Comparison of ENCODE assay signal across 19 mouse cellular contexts in the genomic region with DNA sequence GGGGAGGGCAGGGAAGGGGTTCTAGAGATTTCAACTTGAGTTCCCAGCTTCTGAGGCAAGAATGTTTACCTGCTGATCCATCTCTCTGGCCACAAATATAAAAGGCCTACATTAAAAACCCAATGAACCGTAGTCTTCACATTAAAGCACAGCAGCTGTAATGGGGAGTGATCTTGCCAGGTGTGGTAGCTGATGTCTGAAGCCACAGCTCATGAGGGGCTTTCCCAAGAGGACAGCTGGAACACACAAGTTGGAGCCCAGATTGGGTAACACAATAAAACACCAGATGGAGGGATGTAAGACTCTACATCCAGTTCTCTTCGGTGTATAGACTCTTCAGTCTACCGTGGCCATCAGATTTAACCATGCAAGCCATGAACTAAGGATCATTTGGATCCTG. TPM values are rescaled to one million over a fixed set of nuclear protein-coding genes. Genes with fewer than 3 reads are reported as not detected.
"Had no signal": no experiment of that assay in that cellular context is flagged by ENCODE, and none has a peak within 500 bp of the region (broad histone marks: within the 10 kb centered on the region; RNA-seq: fewer than 3 reads in every experiment).

No protein-coding gene starts in this region.

- DNase-seq: retina, postnatal 1 day; right cerebral cortex, adult 18-20 months; right cerebral cortex, postnatal 14 days; right cerebral cortex, postnatal 25 days; right cerebral cortex, postnatal 4 days; spleen, adult 18-20 months; thymus, adult 18-20 months; thymus, adult 2 months; thymus, postnatal 14 days; thymus, postnatal 25 days; thymus, postnatal 36 days; thymus, postnatal 4 days had no signal

- H3K36me3 ChIP-seq: stomach, embryonic 15.5 days had no signal

- H3K9ac ChIP-seq: neural tube, embryonic 13.5 days; neural tube, embryonic 15.5 days; stomach, embryonic 15.5 days had no signal

- H3K4me3 ChIP-seq: neural tube, embryonic 13.5 days; neural tube, embryonic 15.5 days; stomach, embryonic 15.5 days had no signal

- H3K27me3 ChIP-seq: neural tube, embryonic 13.5 days; neural tube, embryonic 15.5 days; stomach, embryonic 15.5 days had no signal

- H3K4me1 ChIP-seq: stomach, embryonic 15.5 days had no signal

- H3K27ac ChIP-seq: neural tube, embryonic 13.5 days; neural tube, embryonic 15.5 days; stomach, embryonic 15.5 days; stomach, postnatal 0 days had no signal

- H3K4me2 ChIP-seq: neural tube, embryonic 13.5 days; neural tube, embryonic 15.5 days; stomach, embryonic 15.5 days had no signal

- H3K9me3 ChIP-seq: neural tube, embryonic 13.5 days; neural tube, embryonic 15.5 days; stomach, embryonic 15.5 days had no signal

RNA-seq across cellular contexts. Expression of gene Klhl41, which starts 14.6 kb away (rescaled TPM):
- total RNA-seq: neutrophil, adult 5-6 weeks had no signal
- polyA plus RNA-seq: small intestine, adult 2 months; spleen, adult 2 months had no signal

RNA-seq across cellular contexts. Expression of gene Bbs5, which starts 37.5 kb away (rescaled TPM):
- total RNA-seq: neutrophil, adult 5-6 weeks had no signal
- polyA plus RNA-seq: small intestine, adult 2 months had no signal
